Mouse (Mus musculus): ENCODE measurements around the gene Vmn1r199.
"Not testable (repeated sequence)": the region's sequence is repeated elsewhere in the genome, so short reads cannot be mapped to it uniquely, and the experiment has no call there.

The Vmn1r199 gene

DNA sequence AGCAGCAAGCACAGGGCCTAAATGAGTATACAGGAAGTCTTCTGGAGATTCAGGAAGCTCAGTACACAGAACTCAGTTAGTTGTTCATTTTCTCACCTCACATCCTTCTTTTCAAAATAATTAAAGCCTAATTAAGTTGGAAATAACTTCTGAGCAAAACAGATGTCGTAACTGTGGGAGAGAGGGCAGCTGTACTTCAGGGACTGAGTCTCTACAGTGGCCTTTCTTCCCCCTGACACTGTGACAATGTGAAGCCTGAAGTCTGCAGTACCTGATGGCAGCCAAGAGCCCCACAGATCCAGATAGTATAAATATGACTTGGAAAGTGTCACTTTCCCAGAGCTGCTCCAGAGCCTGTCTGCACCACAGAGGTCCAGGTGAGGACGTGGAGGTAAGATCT, at the start of gene Vmn1r199:
Vmn1r199 (plus strand) TSS at position 301 of the 400 bp plus-strand sequence.
- no peak for DNase-seq (ENCODE audit: low spot score)

DNA sequence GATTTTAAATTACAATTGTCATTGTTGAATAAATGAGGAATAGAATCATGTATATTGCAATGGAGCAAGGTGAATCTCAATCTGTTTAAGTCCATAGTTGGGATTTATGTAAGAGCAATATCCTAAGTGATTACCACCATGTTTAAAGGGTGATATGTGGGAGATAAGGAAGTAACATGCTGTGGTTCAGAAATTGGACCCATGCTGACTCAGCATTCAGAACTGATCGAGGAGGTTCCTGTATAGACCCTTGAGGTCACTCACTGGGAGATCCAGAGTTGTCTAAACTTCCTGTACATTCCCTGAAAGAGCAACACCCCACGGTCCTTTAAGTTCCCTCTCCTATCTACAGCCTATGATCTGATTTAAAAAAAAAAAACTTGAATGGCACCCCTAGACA, 46.3 kb upstream of the Vmn1r199 start:
- no peak for DNase-seq (ENCODE audit: low spot score)

DNA sequence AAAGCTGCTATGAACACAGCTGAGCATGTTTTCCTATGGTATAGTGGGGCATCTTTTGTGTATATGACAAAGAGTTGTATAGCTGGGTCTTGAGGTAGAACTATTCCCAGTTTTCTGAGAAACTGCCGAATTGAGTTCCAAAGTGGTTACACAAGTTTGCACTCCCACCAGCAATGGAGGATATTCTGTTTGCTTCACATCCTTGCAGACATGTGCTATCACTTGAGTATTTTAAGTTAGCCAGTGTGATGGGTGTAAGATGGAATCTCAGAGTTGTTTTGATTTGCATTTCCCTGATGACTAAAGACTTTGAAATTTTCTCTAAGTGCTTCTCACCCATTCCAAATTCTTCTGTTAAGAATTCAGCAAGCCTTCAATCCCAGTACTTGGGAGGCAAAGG, 44.1 kb upstream of the Vmn1r199 start:
- no peak for DNase-seq (ENCODE audit: low spot score)

DNA sequence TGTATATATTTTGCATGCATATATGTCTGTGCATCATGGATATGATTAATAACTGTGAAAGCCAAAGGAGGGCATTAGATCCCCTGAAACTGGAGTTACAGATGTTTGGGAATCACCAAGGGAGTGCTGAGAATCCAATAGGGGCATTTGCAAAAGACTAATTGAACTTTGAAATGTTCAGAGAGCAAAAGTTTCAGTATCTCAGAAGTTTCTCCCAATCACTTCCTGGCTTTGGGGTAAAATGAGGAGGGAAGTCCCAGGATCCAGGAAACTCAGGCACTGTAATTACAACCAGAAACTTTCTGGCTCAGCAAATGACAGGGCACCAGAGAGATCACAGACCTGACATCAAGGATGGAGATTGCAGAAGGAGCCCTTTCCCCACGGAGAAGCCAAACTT, 29.6 kb upstream of the Vmn1r199 start, which contains the start of gene Vmn1r198:
Vmn1r198 (plus strand) TSS at position 301 of the 400 bp plus-strand sequence.
- no peak for DNase-seq (ENCODE audit: low spot score)

DNA sequence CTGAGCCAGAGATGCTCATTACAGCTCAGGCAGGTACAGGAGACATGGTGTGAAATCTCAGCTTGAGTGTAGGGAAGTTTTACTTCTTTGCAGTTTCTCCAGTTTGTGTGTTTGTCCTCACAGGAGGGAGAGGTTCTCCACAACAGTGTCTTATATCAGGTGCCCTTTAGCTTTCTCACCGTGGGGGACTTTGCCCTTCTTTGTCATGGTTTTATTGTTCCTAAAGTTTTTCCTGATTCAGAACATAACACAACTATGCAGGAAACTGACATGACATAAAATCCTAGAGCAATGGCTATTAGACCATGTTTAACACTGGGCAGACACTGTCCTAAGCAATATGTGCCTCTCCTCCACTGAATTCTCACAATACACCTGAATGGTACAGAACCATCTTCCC, 28.8 kb upstream of the Vmn1r199 start:
- no peak for DNase-seq (ENCODE audit: low spot score)

DNA sequence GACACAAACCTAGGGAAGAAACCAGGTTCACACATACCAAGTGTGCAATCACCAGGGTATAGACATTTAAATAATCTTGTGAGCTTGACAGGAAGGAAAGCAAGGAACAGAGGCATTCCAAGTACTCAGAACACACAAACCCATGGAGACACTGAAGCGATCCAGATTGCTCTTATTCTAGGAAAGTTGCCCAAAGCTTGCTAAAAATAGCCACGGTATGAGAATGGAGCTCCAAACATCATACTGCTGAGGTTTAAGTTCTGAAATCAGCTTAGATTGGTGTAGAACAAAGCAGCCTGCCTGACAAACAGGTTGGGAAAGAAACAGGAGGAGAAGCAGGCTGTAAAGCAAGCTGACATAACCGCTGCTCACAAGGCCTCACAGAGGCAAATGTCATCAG, 1.5 kb downstream of the Vmn1r199 start:
- not testable (repeated sequence) for DNase-seq (ENCODE audit: low spot score)

DNA sequence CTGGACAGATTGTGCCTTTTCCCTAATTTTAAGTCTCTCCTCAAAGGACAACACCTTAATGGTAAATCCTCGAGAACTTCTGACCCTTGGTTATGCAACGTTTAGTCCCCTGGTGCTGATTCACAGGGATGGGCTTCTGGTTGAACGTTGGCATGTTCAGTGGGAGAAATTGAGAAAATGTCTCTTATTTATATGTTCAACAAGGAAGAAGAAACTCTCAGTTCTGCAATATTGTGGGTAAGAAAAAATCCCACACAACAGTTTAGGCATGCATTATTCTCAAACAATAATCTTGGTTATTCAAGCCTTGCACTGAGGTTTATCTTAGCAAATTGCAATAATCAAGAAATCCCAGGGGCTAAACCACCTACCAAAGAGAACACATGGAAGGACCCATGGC, 3.8 kb downstream of the Vmn1r199 start:
- DNase-seq (ENCODE audit: low spot score) = no peak

DNA sequence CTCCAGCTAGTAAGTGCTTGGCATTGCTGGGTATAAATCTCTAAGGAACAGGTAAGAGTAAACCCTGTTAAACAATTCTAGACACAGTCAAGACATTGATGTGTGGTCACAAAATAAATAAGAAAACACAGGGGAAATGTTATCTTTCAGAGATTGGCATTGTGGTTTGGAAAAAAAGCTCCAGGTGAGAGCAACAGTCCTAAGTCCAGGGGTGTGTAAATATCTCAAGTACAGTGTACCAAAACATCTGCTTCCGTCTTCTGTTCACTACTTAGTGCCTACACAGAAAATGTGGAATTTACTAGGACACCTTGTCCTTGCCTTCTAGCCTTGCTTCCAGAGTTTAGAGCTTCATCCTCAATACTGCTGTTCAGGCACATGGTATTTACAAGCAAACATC, 7.4 kb downstream of the Vmn1r199 start:
- DNase-seq (ENCODE audit: low spot score) = no peak

DNA sequence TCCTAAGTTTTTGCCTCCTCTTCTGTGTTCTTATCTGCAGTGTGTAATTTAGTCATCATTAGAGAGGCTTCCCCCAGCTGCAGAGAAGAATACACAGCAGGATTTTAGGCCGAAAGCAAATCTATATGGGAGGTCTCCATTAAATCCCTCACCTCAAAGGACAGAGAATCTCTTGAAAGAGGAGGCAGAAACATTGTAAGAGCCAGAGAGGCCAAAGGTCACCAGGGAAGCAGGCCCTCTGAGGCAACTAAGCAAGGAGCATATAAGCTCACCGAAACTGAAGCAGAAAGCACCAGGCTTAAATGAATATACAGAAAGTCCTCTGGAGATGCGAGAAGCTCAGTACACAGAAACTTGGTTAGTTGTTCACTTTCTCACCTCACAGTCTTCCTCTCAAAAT, 10.5 kb downstream of the Vmn1r199 start, which contains the start of gene Vmn1r200:
Vmn1r200 (plus strand) TSS at position 301 of the 400 bp plus-strand sequence.
- DNase-seq (ENCODE audit: low spot score) = peak; percentile 38

DNA sequence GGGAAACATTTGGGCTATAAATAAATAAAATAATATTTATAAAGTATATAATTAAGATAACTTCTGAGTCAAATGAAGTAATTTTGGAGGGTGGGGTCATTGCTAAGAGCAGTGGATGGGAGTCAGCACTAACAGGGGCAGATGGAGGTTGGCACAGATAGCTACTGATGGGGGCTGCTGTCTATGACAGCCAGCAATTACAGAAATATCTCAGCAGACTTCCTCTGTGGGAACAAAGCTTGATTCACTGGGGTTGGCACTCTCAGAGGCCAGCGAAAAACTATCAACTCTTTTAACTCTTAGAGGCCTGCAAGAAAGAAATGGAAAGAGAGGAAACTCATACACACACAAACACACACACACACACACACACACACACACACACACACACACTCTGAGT, 23.4 kb downstream of the Vmn1r199 start:
- no peak for DNase-seq (ENCODE audit: low spot score)
